Mouse (Mus musculus): ENCODE results near the gene Ecel1. TPM values are rescaled to one million over a fixed set of nuclear protein-coding genes. Genes with fewer than 3 reads are reported as not detected.

Gene Ecel1
- total RNA-seq (2021), result 10 to 100 TPM in 1 of 2 experiments, 1 to 10 TPM in 1; 6.6 to 14.8 TPM

DNA sequence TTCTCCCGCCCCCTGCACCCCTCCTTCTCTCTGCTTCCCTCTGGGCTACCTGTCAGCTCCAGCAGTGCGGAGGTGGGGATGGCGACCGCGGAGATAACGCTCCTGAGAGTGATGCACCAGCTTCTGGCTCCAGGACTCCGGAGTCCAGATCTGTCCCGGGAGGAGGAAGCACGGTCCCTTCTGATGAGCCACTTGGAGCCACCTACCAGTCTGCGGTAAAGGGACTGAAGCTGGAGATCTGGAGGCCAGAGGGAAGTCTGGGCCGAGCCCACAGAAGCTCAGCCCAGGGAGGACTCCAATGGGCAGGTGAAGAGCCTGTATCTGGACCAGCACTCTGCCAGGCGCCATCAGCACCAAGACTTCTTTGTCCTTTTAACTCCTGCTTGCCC lies at the start of gene Ecel1:
Ecel1 (minus strand) TSS at position 323 of the 389 bp plus-strand sequence.
- intact Hi-C loops (cut with DNase I), result no loop called here
- DNase-seq (ENCODE audit: low spot score in 2 of 2), result no peak

DNA sequence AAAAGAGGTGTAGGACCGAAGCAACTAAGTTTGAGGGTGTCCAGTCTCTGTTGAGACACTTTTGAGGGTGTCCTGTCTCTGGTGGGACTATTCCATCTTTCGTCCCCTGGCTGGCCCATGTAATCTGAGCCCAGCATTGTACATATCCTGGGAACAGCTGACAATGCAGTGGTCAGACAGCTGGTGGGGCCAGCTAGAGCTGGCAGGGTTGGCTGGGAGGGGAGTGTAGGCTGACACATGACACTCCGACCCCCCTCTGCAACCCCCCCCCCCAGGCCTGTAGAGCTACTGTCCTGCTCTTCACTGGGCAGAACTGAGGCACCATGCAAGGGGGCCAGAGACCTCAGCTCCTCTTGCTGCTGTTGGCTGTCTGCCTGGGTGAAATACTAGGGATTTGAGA lies 49.2 kb upstream of the Ecel1 start:
- intact Hi-C loops (cut with DNase I), result no loop called here
- no peak for DNase-seq (ENCODE audit: low spot score in 2 of 2)

DNA sequence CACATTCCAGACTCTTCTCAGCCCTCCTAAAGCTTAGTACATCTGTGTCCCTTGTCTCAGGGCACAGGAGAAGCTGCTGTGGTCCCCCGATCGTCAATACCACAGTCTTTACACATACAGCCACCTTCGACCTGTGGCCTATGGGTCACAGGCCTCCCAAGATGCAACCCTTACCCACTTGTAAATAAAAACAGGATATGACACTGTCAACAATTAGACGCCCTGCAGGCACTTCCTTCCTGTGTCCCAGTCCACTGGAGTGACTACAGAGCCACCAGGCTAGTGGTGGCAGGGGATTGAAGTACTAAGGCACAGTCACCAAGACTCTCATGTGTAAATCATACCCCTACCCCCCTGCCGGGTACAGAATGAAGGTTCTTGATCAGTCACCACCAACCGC lies 48.7 kb upstream of the Ecel1 start:
- no peak for DNase-seq (ENCODE audit: low spot score in 2 of 2)
- intact Hi-C loops (cut with DNase I), result no loop called here

DNA sequence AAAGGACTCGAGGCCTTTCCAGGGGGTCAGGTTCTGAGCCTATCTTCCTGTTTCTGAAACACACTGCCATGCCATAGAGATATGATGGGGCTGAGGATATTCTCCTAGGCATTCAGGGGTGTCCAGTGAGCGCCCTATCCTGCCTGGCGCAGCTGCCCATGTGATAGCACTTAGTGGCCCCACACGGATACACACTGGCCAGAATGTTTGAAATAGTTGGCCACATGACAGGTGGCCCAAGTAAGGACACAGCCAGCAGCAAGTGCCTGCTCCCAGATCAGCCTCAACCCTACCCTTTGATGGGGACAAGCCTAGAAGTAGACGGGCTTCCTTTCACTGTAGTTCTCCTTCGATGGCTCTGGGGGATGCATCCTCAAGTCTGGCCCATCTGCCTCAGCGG lies 48.1 kb upstream of the Ecel1 start, which contains the start of gene Chrng:
Chrng (plus strand) TSS at position 193 of the 400 bp plus-strand sequence.
- intact Hi-C loops (cut with DNase I), result no loop called here
- no peak for DNase-seq (ENCODE audit: low spot score in 2 of 2)

DNA sequence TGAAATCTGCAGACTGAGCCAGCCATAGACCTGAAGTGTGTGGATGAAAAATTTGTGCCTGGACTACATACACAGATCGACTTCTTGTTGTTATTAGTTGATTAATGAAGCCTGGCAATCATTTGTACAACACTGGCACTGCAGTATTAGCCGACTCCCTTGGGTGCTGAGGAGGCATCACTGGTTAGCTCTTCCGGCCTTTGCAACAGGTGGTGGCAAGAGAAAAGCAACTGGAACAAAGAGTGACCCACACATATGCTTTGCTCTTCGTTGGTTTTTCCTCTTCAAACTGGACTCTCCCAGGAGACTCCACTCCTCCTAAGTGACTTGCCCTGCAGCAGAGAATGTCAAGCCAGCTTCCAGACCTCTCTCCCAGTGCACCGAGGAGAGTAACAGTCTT lies 47.5 kb upstream of the Ecel1 start:
- intact Hi-C loops (cut with DNase I), result no loop called here

DNA sequence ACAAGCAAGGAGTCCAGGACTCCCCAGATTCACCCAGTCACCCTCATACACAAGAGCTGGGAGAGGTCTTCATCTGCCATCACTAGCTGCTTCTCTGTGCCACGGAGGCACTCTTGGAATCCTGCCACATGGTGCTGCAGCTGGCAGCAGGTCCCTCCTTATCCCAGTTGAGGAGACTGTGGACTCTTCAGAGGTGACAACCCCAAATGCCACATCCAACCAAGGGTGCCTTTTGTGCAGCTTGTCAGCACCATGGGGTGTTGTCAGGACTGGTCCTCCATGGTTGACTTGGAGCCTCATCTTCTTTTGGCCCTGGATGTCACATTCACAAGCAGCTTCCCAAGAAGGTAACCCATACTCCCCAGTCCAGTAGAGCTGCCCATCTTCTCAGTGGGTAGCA lies 45.5 kb upstream of the Ecel1 start:
- DNase-seq (ENCODE audit: low spot score in 2 of 2), result no peak
- intact Hi-C loops (cut with DNase I), result no loop called here

More for the DNA sequence above, 47.5 kb upstream of the Ecel1 start:
- no peak for DNase-seq (ENCODE audit: low spot score in 2 of 2)

DNA sequence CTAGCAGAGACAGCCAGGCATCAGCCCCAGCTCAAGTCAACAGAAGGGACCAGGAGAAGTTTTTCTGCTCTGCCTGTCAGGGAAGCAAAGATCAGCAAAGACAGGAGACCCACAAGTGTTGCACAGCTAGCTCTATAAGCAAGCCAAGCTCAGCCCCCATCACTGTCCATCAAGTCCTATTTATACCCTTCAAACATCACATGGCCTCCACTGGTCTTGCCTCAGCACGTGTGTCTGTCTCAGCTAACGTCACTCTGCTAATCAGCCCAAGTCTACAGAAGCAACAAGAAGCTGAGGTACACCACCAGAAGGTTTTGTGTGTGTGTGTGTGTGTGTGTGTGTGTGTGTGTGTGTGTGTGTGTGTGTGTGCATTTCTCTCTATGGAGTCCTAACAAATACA lies 44.5 kb upstream of the Ecel1 start:
- intact Hi-C loops (cut with DNase I), result no loop called here
- no peak for DNase-seq (ENCODE audit: low spot score in 2 of 2)

DNA sequence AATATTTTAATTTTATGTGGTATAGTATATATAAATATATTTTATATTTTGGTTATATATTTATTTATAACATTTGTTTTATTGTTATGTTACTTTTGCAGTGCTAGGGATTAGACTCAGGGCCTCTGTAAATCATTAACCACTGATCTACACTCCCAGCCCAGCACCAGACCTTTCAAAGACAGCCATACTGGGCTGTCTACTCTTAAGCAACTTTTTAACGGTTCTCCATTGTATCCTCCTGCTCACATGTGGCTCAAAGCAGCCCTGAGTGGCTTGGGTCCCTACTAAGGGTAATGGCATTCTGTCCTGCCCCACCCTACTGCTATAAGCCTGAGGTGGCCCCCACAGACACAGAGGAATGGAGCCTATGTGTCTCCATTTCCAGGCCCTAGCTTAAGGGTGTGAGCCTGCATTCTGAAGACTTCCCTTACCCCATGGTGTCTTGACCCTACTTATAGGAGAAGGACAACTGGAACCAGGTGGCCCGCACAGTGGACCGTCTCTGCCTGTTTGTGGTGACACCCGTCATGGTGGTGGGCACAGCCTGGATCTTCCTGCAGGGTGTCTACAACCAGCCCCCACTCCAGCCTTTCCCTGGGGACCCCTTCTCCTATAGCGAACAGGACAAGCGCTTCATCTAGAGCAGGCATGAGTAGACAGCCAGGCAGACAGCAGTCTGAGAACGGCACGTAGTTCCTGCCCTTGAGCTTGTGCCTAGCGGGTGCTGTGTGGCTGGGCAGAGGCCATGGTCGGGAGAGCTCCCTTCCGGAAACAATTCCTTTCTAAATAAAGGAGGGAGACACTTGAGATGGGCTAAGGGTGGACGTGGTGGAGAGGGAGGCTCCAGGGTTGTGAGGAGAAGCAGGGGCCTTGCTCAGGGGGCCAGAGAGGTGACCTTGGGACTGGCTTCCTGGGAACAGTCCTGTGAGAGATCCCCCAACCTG lies 42.1 kb upstream of the Ecel1 start:
- intact Hi-C loops (cut with DNase I), result no loop called here
- DNase-seq (ENCODE audit: low spot score in 2 of 2), result no peak

DNA sequence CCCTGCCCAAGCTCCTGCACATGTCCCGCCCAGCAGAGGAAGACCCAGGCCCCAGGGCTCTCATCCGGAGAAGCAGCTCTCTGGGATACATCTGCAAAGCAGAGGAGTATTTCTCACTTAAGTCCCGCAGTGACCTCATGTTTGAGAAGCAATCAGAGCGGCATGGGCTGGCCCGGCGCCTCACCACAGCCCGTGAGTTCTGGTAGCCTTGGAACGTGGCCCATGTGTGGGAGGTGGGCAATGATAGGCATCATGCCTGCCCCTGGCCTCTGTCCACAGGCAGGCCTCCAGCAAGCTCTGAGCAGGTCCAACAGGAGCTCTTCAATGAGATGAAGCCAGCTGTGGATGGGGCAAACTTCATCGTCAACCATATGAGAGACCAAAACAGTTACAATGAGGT lies 41.0 kb upstream of the Ecel1 start:
- no peak for DNase-seq (ENCODE audit: low spot score in 2 of 2)
- intact Hi-C loops (cut with DNase I), result no loop called here

DNA sequence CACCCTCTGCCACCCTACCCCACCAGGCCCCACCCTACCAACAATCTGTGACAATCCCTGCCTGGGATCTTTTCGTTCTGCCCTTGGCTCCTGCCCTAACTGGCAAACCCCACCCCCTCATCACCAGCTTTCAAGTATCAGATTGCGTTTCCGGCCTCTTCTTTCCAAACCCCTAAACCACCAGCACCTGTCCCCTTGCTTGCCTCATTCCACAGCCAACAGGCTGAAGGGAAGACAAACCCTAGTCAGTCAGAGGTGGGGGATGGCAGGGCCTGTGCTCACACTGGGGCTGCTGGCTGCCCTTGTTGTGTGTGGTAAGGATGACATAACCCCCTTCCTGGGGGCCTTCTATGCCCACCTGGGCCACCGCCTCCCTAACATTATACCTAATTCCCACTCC lies 34.1 kb upstream of the Ecel1 start, which contains the start of gene Chrnd:
Chrnd (plus strand) TSS at position 179 of the 400 bp plus-strand sequence.
- no peak for DNase-seq (ENCODE audit: low spot score in 2 of 2)
- intact Hi-C loops (cut with DNase I), result no loop called here

DNA sequence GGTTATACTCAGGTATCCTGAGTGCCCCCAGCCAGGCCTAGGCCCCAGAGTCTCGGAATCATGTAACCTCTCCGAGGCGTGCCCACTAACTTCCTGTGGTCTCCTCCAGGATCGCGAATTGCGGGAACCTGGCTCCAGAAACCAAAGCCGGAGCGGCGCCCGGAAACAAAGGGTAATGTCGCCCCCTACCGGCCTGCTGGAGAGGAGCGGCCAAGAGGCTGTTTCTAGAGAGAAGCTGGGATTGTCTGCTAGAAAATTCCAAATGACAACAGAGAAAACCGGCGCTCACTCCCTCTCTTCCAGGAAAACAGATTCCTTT lies 30.7 kb upstream of the Ecel1 start:
- peak; percentile 70 to 77 for DNase-seq (ENCODE audit: low spot score in 2 of 2)
- intact Hi-C loops (cut with DNase I), result loop anchor here (1.0 to 2.0 kb wide), 3 partner anchors 89 to 537 kb away; no protein-coding TSS in a partner anchor

DNA sequence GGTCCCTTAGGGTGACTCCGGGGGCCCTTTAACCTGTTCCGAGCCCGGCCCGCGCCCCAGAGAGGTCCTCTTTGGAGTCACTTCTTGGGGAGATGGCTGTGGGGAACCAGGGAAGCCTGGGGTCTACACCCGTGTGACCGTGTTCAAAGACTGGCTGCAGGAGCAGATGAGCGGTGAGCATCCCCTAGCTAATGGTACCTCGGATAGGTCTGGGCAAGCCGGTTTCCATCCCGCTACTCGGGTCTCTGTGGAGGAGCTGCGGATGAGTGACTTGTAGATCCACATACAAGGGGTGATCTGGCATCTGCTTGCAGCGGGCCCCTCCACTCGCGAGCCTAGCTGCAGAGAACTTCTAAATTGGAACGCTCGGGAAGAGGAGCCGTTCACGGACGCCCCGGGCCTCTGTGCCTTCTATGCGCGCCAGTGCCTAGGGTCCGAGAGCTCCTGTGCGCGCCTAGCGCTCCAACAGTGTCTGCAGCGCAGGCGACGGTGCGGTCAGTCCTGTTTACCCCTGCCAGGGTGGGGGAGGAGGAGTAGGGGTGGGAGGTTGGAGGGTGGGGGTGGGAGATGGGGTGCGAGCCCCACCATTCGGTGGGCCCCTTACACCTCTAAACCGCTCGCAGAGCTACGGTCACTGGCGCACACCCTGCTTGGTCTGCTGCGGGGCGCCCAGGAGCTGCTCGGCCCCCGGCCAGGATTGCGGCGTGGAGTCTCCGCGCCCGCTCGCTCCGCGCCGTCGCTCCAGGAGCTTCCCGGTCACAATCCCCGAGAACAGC lies 30.1 kb upstream of the Ecel1 start:
- intact Hi-C loops (cut with DNase I), result loop anchor here (1.0 to 2.0 kb wide), 3 partner anchors 88 to 536 kb away; no protein-coding TSS in a partner anchor
- DNase-seq (ENCODE audit: low spot score in 2 of 2), result no peak

DNA sequence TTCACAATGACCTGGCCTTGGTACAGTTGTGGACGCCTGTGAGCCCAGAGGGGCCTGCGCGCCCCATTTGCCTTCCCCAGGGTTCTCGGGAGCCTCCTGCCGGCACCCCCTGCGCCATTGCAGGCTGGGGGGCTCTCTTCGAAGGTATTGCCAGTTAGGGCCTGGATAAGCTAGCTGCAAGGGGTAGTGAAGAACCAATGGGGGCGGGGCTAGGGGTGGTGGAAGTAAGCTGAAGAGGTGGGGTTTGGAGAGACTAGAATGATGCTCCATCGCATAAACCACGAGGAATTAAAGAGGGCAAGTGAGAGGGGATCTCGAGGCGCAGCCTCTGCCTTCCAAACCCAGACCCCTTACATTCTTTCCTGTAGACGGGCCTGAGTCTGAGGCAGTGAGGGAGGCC lies 29.2 kb upstream of the Ecel1 start:
- DNase-seq (ENCODE audit: low spot score in 2 of 2), result no peak
- intact Hi-C loops (cut with DNase I), result loop anchor here (1.0 kb wide), 1 partner anchor 567 kb away; no protein-coding TSS in a partner anchor

DNA sequence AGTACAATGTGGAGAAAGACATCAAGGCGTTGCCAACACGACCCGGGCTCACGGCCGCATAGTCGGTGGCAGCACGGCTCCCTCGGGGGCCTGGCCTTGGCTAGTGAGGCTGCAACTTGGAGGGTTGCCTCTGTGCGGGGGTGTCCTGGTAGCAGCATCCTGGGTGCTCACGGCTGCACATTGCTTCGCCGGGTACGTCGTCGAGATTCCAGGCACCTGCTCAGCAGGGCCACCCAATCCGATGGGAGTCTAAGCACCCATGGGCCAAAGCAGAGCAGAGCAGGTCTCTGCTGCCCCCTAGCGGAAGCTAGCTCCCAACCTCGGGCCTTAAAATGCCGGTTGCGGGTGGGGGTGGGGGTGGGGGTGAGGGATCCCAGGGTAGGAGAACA lies 28.4 kb upstream of the Ecel1 start:
- DNase-seq (ENCODE audit: low spot score in 2 of 2), result peak; percentile 72 to 75
- intact Hi-C loops (cut with DNase I), result loop anchor here (1.0 kb wide), 1 partner anchor 566 kb away; no protein-coding TSS in a partner anchor

DNA sequence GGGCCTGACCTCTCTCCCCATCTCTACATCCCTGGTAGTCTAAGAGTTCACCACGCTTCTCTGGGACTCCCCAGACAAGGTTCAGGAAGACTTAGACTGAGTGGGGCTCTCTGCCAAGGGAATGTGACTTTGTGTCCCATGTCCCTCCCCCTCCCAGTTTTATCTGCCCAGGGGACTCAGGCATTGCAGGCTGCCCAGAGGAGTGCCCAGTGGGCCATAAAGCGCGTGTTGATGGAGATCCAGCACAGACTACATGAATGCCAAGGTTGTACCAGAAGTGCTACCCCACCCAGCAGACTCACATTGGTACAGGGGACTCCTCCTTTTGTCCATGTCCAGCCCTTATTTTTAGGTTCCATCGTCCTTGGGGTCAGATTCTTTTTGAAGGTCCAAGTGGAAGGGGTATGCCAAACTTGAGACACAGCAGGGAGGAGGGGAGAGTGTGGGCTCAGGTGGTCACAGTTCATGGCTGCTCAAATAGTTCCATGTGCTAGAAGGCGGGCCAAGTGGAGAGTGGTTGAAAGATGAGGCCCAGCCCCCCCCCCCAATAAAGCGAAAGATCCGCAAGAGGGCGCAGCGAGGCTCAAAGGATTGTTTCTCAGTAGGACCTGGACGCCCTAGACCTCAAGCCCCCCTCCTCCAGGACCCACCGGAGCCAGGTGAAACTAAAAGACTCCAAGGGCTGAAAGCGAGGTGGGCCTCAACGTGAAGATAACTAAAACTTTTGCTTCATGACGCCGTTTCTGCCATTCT lies 27.9 kb upstream of the Ecel1 start:
- no peak for DNase-seq (ENCODE audit: low spot score in 2 of 2)

DNA sequence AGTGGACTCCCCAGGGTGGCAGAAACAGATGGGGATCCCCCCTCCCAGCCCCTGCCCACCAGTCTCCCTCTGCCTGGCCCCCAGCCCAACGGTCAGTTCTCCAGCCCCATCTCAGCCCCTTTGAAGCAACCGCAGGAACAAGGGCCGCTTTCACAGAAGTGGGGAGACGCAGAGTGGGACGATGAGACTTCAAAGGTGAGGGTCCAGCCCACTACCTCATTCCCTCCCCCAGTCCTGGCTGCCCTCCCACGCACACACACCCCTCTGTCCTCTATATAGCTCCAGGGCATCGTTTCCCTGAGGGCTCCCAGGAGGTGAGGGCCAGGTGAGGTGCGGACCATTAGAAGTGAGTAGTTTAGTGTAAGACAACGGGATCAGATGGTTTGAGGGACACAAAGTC lies 26.7 kb upstream of the Ecel1 start, which contains the start of gene Prss56:
Prss56 (plus strand) TSS at position 301 of the 400 bp plus-strand sequence.
- intact Hi-C loops (cut with DNase I), result no loop called here

More for the DNA sequence above, 27.9 kb upstream of the Ecel1 start:
- intact Hi-C loops (cut with DNase I), result no loop called here

DNA sequence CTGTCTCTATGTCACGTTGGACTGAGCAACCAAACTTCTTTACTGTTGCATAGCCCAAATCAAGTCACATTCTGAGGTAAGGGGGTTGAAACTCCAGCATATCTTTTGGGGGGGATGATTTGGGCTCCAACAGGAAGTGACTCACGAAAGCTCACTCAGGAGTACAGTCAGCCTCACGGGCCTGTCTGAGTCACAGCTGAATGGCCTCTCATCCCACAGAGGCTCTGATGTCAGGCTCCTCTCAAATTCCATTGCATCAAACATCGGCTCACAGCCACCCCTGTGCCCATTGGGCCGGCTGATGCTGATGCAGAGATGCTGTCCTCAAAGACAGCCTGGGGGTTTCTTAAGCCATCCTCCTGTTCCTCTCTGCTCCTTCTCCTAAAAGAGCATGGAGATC lies 24.6 kb upstream of the Ecel1 start:
- peak in 1 of 2 experiments; percentile 56 for DNase-seq (ENCODE audit: low spot score in 2 of 2)
- intact Hi-C loops (cut with DNase I), result no loop called here

More for the DNA sequence above, 26.7 kb upstream of the Ecel1 start, which contains the start of gene Prss56:
- no peak for DNase-seq (ENCODE audit: low spot score in 2 of 2)

DNA sequence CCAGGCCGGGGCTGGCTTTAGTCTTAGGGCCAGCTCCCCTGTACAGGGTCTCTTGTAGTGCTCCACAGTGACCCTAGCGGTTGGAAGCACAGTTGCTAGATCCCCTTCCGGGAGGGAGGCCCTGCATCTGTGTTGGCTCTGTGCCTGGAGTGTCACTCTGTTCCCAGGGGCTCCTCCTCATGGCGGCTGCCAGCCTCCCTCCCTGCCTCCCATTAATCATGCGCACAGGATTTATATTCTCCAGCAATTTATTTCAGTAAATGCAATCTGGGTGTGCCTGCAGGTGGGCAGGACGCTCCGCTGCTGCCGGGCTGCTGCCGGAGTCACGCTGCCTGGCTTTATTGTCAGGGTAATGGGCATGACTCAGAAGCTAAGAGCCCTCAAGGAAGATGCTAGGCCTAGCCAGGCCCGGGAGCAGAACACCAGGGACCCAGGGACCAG lies 19.6 kb upstream of the Ecel1 start:
- peak; percentile 45 to 50 for DNase-seq (ENCODE audit: low spot score in 2 of 2)
- intact Hi-C loops (cut with DNase I), result no loop called here

All from left cerebral cortex, postnatal 25 days (tissue).